Mouse (Mus musculus) spleen, adult 12 weeks (tissue): ENCODE data around the gene Dnttip2.
"Not testable (repeated sequence)": the region's sequence is repeated elsewhere in the genome, so short reads cannot be mapped to it uniquely, and the experiment has no call there.

Source experiments
- DNase-seq: peaks from one replicate; pipeline ENCODE4 v3.0.0; 2022; ENCODE audit warnings: low spot score

Dnttip2 gene

DNA sequence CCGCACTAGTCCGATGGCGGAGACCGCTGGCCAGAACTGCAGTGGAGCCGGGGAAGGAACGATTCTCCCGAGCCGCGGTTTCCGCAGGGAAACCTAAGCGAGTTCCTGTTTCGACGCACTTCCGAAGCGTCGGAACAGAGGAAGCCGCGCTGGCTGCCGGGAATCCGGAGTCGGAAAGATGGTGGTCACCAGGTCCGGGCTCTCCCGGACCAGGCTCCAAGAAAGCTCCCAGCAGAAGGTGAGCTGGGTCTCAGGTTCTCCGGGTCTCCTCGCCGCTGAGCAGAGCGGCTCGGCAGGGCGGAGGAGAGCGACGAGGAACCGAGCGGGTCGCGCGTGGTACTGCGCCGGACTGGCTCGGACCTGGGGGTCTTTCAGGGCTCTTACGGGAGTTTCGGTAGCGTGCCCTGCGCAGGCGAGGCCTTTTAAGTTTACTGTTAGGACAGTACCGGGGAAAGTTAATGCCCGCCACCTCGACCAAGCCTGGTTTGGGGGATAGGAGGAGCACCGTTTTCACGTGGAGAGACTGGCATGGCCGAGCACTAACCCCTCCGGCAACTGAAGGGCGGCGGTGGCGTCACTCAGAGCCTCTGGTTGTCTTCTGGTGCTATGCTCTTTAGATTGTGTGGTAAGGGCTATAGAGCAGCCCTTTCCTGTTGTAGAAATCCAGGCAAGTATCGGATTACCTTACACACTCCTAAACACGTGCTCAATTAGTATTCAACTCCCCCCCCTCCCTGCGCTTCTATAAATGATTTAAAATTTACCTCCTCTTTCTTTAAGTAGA, at the start of gene Dnttip2:
Dnttip2 (plus strand) TSS at position 148 of the 784 bp plus-strand sequence.
- peak; percentile 70 for DNase-seq

DNA sequence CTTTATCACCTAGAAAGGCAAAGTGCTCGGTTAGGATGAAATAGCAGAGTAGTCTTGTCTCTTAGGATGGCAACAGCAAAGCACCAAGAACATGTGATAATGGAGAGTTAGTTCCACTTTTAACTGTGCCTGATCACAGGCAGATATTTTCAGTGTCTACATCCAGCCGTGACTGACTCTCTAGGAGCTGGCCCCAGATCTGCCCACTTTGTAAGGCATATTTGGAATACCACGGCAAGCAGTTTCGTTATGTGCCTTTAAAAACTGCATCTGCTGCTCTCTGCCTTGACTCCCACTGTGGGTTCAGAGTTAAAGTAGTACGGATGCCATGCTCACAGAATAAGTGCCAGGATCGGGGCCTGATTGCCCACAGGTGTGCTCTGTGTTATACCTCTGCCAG, 47.2 kb upstream of the Dnttip2 start:
- not testable (repeated sequence) for DNase-seq

DNA sequence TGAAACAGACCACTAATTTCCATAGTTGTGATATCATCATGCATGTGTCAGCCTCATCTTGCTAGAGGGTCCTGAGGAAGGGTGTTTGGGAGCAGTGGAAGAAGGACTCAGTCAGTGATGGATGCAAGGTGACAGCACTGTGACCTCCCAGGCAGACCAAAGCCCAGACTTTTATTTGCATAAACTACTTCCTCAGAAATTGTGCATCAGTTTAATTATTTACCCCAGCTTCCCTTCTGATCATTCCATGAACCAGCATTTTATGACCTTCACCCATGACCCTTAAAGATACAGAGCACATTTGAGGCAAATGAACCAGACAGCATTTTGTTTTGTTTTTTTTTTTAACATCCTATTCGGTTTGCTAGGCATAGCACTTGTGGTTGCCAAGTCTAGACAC, 38.4 kb upstream of the Dnttip2 start:
- no peak for DNase-seq

DNA sequence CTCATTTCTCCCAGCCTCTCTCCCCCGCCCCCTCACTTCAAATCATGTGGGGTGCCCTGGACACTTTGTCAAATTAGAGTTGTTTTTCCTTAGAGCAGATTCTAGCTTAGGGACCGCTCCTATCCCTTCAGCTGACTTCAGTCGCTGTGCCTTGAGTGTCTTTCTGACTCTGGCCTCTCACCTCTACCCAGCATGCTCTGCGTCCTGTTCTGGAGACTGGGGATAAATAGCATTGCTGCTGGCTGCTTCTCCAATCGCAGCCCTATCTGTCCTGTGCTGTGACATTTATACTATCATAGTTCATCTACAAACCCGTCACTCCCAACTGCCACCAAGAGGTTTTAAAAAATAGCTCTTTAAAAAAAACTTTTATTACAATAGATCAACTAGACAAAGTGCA, 31.3 kb upstream of the Dnttip2 start:
- DNase-seq: peak; percentile 22

DNA sequence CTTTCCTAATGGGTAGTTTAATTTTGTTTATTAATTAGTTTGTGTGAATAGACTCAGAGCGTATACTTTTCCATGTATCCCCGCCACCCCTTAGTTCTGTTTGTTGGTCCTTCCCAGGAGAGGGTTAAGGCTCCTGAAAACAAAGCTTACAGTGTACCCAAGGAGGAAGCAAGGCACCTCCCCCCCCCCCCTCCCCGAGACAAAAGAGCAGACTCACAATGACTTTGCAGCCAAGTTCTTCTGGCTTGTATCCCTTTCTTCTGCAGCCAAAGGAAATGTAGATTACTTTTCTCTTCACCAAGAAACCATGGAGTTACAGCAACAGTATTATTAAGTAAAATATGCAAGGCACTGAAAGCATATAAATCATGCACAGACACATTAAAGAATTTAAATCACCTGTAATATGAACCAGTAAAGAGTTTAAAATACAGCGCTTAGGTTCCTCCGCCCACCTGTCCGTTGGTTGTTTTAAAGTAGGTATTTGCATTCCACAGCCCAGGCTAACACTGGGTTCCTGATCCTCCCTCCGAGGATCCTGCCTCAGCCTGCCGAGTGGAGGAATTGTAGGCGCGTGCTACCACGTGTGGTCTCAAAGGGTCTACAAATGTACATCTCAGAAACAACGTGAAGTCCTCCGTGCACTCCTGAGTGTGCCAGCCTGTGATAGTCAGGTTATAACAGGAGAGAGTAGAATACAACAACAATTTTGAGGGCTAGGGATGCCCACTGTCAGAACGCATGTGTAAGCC, 30.6 kb upstream of the Dnttip2 start:
- DNase-seq: no peak

DNA sequence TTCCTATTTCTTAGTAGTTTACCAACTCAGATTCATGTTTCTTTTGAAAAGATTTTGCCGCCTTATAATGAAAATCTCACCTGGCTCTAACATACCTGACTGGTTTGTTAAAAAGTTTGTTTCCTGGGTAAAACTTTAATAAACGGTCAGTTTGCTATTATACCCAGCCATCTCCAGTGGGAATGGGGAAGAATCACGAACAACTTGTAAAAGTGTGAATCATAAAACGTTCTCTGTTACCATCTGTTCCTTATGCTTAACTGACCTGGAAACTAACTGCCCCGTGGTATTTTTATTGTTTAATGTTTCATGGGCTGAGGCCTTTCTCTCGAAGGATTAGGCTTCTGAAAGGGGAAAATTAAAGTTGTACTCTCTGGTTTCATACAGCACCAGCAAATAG, 29.4 kb upstream of the Dnttip2 start:
- DNase-seq: no peak

DNA sequence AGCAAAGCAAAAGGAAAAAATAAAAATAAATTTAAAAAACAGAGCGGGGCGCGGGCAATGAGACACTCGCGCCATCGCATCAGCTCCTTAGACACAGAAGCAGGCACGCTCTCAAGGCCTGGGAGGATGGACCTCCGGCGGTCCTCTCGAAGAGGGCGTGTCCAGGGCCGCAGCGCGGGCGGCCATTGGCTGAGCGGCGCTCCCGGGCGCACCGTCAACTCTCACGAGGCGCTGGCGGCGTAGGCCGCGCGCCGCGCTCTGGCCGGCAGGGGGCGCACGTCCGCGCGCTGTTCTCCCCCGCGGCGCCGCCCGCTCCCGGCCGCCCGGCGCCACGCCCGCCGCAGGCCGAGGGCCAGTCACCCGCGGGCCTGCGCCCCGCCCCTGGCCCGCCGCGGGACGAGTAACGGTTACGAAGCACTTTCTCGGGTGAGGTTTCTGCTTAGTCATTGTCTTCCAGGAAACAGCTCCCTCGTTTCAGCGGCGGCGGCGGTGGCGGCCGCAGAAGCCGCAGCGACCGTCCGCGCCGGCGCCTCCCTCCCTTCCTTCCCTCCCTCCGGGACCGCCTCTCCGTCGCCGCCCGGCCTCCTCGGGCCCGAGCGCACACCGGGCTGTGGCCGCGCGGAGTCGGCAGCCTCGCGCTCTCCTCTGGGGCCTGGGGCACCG, 28.8 kb upstream of the Dnttip2 start, which contains the start of gene Gclm:
Gclm (plus strand) TSS at position 343 of the 663 bp plus-strand sequence.
- DNase-seq: peak; percentile 92

DNA sequence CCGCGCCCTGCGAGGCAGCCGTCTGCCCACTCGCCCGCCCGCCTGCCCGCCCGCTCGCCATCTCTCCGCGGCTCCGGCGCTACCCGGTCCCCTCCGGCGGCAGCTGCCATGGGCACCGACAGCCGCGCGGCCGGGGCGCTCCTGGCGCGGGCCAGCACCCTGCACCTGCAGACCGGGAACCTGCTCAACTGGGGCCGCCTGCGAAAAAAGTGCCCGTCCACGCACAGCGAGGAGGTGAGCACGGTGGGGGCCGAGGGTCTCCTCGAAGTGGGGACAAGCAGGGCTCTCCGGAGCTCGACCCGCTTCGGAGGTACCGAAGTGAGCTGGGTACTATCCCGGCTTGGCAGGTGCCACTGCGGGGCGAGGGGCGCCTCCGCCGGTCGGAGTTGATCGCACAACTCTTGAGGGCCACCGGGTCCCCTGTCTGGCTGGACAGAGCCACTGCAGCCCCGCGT, 28.3 kb upstream of the Dnttip2 start:
- DNase-seq: no peak

DNA sequence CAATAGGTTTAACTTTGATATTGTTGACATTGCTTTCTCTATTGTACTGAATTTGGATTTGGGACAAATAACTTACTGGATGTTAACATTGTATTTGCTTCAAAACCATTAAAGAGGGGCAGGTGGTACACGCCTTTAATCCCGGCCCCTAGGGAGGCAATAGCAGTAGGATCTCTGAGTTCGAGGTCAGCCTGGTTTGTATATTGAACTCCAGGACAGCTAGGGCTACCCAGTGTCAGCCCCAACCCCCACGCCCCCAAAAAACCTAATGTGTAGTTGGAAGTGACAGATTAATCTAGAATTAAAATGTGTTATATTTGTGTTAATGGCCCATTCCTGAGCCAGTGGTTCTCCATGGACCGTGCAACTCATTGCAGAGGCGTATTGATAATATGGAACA, 27.8 kb upstream of the Dnttip2 start:
- no peak for DNase-seq

DNA sequence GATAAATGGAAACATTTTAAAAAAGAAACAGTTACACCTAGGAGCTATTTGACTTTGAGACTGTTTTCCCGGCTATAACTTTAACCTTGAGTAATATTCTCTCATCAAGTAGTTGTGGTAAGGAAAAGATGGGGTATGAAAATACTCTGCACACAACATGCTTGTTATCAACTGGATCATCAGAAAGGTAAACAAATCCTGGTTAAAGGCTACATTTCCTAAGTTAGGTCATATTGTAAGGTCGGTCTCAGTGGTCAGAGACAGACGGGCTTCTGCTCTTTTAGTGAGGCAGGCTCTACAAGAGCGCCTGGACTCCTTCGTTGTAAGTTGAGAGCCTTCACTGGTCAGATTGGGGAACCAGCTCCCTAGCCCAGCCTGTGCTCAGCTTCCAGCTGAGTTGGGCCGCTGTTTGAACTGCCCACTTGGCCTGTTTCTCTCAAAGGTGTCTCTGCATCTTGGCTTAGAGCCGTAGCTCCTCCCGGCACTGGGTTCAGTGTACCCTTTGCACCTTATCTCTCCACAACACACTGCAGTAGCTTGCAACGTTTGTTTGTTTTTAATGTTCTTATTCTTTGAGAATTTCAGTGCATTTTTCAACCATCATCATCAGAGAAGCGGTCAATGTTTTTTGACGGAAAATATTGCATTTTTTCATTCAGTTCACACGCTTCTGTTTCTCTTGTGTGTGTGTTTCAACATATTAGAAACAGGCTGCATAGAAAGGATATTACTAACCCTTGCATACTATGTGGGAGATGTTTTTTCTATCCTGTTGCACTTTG, 27.0 kb upstream of the Dnttip2 start:
- DNase-seq: peak; percentile 68

DNA sequence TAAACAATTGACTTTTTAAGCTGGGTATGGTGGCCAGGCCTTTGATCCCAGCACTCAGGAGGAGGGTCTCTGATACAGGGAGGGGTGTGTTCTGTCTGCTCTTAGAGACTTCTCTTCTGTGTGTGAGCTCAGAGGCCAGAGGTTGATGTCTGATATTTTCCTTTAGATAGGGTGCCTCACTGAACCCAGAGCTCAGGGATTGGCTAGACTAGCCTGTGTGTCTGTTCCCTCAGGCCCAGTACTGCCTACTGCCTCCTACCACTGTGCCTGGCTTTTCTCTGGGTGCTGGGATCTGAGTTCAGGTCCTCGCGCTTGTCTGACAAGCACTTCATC, 26.5 kb upstream of the Dnttip2 start:
- DNase-seq: peak; percentile 33

DNA sequence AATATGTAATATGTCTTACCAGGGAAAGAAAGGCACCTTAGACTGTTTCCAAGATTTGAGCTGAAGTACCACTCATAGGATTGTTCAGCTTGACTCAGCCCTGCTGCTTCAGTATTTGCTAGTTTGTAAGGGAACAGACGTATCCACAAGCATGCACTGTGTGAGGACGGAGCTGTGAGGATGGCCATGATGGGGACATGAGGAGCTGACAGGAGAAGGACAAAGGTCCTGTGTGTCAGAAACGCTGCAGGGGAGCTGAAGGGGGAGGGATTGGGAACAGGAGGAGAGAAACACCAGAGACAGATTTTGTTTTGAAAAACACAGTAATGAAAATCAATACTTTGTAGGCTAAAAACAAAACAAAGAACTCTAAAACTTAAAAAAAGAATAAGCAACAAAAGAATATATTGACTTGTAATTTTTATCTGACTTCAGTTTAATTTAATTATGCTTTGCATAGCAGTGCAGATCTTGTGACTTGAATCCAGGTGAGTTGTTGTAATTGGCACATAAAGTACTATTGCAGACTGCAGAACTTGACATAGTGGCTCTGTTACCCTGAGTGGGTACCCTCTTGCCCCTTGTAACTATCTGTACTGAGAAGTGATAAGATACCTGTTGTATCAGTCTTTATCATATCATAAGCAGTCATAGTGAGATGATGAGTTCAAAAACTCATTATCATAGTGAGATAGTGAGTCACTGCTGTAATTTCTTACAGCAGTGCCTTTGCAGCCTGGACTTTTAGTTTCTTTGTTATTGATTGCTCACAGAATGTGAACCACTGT, 21.5 kb upstream of the Dnttip2 start:
- no peak for DNase-seq

DNA sequence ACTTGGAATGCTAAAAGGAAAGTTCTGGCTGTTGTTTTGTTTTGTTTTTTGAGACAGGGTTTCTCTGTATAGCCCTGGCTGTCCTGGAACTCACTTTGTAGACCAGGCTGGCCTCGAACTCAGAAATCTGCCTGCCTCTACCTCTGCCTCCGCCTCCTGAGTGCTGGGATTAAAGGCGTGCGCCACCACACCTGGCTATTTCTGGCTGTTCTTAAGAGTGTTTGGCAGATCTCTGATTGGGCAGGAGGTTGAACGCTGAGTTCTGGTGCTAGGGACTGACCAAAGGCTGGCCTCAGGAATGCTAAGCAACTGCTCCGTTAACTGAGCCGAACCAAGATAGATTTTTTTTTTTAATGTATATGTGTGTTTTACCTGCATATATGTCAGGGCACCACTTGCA, 20.1 kb upstream of the Dnttip2 start:
- not testable (repeated sequence) for DNase-seq

DNA sequence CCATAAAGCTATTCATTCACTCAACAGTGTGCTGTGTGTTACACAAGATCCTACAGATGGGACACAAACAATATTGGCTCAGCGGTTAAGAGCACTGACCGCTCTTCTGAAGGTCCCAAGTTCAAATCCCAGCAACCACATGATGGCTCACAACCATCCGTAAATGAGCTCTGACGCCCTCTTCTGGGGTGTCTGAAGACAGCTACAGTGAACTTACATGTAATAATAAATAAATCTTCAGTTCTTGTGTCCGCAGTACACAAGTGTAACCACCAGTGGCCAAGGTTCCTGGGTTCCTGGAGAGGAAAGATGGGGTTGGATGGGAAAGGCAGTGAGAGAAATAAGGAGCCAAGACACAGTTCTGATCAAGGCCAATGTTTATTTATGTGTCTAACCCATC, 4.2 kb upstream of the Dnttip2 start:
- no peak for DNase-seq

DNA sequence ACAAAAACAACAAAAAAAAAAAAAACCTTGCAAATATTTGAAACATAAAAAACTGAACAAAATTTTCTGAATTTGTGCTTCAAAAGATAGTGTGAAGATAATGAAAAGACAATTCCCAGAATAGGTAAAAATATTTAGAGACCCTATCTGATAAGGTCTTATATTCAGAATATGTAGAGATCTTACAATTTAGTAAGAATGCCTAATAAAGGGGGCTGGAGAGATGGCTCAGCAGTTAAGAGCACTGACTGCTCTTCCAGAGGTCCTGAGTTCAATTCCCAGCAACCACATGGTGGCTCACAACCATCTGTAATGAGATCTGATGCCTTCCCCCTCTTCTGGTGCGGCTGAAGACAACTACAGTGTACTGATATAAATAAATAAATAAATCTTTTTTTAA, 1.6 kb upstream of the Dnttip2 start:
- not testable (repeated sequence) for DNase-seq

DNA sequence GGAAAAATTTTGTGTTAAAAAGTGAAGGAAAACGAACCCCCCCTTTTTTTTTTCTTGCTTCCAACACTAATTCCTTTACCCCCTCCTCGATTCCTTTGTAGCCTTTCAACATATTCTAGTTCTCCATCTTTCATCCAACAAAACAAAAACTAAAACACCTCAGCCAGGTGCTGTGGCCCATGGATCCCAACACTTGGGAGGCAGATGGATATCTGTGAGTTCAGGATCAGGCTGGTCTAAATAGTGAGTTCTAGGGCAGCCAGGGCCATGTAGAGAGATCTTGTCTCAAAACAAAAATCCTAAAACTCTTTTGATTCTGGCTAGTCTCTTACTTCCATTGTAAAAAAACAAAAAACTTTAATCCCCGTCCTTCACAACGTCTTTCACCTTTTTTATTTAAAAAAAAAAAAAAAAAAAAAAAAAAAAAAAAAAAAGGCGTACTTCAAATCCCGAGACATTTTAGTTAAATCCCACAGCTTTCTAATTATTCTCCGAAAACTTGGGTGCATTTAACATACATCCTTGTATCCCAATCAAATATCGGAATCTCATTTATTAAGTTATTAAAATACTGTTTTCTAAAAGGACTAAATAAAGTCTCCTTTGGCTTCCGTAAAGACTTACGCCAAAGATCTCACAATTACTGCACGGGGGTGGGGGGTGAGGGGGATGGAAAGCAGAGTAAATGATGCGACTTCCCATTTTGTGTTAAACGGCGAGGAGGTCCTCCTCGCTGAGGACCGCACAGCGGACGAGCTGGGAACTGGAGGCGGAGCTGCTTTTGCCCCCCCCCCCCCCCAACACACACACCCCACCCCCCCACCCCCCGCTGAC, 564 bp upstream of the Dnttip2 start:
- DNase-seq: no peak

DNA sequence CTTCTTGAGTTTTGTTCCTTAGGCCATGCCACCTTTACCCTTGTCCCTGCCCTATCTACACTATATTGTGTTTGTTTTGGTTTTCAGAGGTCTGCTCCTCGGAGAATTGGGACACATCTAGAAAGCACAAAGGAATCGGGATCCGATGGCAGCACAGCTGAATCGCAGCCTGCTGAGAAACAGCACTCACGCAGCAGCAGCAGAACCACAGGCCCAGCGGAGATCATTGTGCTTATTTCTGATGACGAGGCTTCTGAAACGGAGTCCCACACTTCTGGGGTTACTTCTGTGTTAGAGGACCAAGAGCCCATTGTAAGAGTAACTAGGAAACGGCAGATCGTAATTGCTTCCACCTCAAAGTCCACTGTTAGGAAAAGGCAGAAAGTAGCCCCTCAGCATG, 923 bp downstream of the Dnttip2 start:
- DNase-seq: no peak

DNA sequence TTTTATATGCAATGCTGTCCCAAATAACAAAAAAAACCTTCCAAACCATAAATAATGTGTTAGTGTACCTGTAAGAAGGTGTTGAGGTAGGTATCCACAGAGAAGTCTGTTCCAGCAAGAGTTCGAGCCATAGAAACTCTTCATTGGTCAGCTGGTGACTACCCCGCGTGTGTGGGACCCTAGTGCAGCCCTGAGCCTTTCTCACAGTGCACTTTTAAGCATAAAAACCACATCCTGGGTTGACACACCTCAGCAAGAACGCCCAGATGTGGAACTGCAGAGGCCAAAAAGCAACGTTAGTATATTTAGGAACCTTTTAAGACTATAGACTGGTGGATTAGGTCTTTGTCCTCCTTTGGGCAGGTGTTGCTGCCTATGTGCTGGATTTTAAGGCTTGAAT, 13.0 kb downstream of the Dnttip2 start:
- DNase-seq: no peak

DNA sequence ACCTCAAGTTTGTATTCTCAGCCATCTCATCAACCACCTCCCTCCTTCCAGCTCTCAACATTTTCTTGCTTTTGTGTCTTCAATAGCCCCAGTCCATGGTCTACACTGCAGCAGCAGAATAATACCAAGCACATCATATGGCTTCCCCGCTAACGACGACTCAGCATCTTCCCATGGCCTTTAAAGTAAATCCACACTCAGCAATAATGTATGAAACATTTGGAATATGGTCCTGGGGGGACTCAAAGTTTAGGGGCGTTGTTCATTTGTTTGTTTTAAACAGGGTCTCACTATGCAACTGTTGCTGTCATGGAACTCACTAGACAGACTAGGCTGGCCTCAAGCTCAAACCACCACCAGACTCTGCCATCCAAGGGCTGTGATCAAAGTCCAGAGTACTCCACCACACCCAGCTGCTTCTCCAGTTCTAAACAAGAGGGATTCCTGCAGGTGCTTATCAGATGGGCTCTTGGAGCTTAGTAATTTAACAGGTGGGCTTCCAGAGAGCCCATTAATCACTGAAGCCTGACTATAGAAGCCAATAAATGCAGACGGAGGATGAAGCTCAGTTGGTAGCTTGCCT, 14.5 kb downstream of the Dnttip2 start:
- no peak for DNase-seq

DNA sequence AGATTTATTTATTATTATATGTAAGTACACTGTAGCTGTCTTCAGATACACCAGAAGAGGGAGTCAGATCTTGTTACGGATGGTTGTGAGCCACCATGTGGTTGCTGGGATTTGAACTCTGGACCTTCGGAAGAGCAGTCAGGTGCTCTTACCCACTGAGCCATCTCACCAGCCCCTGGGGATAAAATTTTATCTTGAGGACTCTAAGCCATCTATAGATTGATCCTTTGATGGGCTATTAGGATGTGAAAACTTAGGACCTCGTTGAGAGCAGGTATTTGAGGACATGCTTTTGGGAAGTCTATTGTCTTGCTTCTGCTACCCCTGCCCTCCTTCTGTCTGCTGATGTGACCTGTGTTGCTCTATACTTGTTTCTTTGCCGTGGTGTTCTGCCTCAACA, 15.2 kb downstream of the Dnttip2 start:
- not testable (repeated sequence) for DNase-seq
